Mouse (Mus musculus): ENCODE measurements around the gene Olfr1065. TPM values are rescaled to one million over a fixed set of nuclear protein-coding genes. Genes with fewer than 3 reads are reported as not detected.

The Olfr1065 gene
- polyA plus RNA-seq, 1 experiment from 2014 or later, result not detected

DNA sequence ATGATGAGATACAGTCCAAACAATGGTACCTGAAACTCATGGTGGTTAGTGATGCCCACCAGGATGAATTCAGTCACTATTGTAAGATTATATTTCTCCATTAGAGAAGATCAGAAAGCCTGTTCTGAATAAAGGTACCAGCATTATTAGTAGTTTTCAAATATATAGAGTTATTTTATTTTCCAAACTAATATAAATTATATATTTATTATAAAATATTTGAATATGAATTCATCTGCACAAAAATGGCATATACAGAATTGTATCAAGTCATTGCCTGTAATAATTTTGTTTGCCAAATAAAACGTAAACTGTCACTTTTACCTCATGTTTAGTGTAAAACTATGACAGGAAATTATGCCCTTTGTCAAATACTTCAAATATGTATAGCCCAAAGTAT, 36.4 kb downstream of the Olfr1065 start, which contains the start of gene Olfr1061:
Gene Olfr1061, minus strand, starts transcription at position 101 of the 400 bp plus-strand sequence.
- H3K4me3 ChIP-seq (ENCODE audit: control insufficient read depth in 1 of 2, insufficient read depth in 1 of 2, low read depth in 1 of 2, low read length in 2 of 2), result no peak within 1 kb of the TSS
- H3K9me3 ChIP-seq (ENCODE audit: control insufficient read depth, low read length), result no peaks in the 10 kb centered on the region
- H3K27ac ChIP-seq (replicated peaks in 1 of 2; ENCODE audit: control insufficient read depth in 1 of 2, insufficient read depth in 1 of 2, low read depth in 2 of 2, low read length in 2 of 2), result no peak within 1 kb of the TSS
- no peaks in the 10 kb centered on the region for H3K4me1 ChIP-seq (ENCODE audit: control insufficient read depth in 2 of 2, insufficient read depth in 2 of 2, low read length in 2 of 2)
- no peak for ATAC-seq (ENCODE audit: insufficient number of reproducible peaks, insufficient read depth, low FRiP score, low read depth)
- no peak within 1 kb of the TSS for H3K4me2 ChIP-seq (ENCODE audit: low read length)
- H3K27me3 ChIP-seq (ENCODE audit: control insufficient read depth, insufficient read depth, low read length), result no peaks in the 10 kb centered on the region
- H3K36me3 ChIP-seq (ENCODE audit: control insufficient read depth, insufficient read depth, low read length), result no peaks in the 10 kb centered on the region
- H3K9ac ChIP-seq (ENCODE audit: low read length), result no peak within 1 kb of the TSS
- WGBS, result 60% methylated on average over 1 of the region's 1 CpGs

DNA sequence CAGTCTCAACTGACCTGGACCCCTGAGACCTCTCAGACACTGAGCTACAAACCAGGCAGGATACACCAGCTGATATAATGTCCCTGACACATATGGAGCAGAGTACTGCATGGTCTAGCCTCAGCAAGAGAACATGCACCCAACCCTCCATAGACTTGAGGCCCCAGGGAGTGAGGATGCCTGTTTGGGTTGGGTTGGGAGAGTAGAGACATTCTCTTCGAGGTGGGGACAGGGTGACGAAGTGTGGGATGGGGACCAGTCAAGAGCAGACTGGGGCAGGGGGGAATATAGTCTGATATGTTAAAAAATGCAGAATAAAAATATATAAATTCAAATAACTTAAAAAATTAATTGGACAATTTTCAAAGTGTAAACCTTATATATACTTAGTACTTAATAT, 55.3 kb downstream of the Olfr1065 start:
- Histone ChIP-seq H3K27me3 (ENCODE audit: control insufficient read depth, insufficient read depth, low read length) (no peaks in the 10 kb centered on the region), H3K9ac (ENCODE audit: low read length) (no peak overlapping the region), H3K27ac (replicated peaks in 1 of 2; ENCODE audit: control insufficient read depth in 1 of 2, insufficient read depth in 1 of 2, low read depth in 2 of 2, low read length in 2 of 2) (no peak overlapping the region), H3K36me3 (ENCODE audit: control insufficient read depth, insufficient read depth, low read length) (no peaks in the 10 kb centered on the region), H3K4me3 (ENCODE audit: control insufficient read depth in 1 of 2, insufficient read depth in 1 of 2, low read depth in 1 of 2, low read length in 2 of 2) (no peak overlapping the region), H3K9me3 (ENCODE audit: control insufficient read depth, low read length) (no peaks in the 10 kb centered on the region), H3K4me1 (ENCODE audit: control insufficient read depth in 2 of 2, insufficient read depth in 2 of 2, low read length in 2 of 2) (no peaks in the 10 kb centered on the region), H3K4me2 (ENCODE audit: low read length) (no peak overlapping the region)
- WGBS, result 83% methylated on average over 2 of the region's 2 CpGs
- no peak for ATAC-seq (ENCODE audit: insufficient number of reproducible peaks, insufficient read depth, low FRiP score, low read depth)

Other genes with a start within 250 kb of the Olfr1065 start
- gene Olfr1045, start 247.6 kb downstream of the Olfr1065 start, polyA plus RNA-seq (2014; fragmentation: Nextera tagmentation; extraction: Ambion mirVana), result not detected in 2 replicates
- gene Olfr1046, start 231.3 kb downstream of the Olfr1065 start, polyA plus RNA-seq (2014; fragmentation: Nextera tagmentation; extraction: Ambion mirVana), result not detected in 2 replicates
- not detected in 2 replicates for gene Olfr1047, start 219.2 kb downstream of the Olfr1065 start, polyA plus RNA-seq (2014; fragmentation: Nextera tagmentation; extraction: Ambion mirVana)
- not detected in 2 replicates for gene Olfr1048, start 210.3 kb downstream of the Olfr1065 start, polyA plus RNA-seq (2014; fragmentation: Nextera tagmentation; extraction: Ambion mirVana)
- not detected in 2 replicates for gene Olfr1049, start 192.3 kb downstream of the Olfr1065 start, polyA plus RNA-seq (2014; fragmentation: Nextera tagmentation; extraction: Ambion mirVana)
- not detected in 2 replicates for gene Olfr1051, start 171.5 kb downstream of the Olfr1065 start, polyA plus RNA-seq (2014; fragmentation: Nextera tagmentation; extraction: Ambion mirVana)
- not detected in 2 replicates for gene Olfr1052, start 158.1 kb downstream of the Olfr1065 start, polyA plus RNA-seq (2014; fragmentation: Nextera tagmentation; extraction: Ambion mirVana)
- not detected in 2 replicates for gene Olfr1053, start 135.3 kb downstream of the Olfr1065 start, polyA plus RNA-seq (2014; fragmentation: Nextera tagmentation; extraction: Ambion mirVana)
- gene Olfr1054, start 115.2 kb downstream of the Olfr1065 start, polyA plus RNA-seq (2014; fragmentation: Nextera tagmentation; extraction: Ambion mirVana), result not detected in 2 replicates
- gene Olfr1055, start 100.3 kb downstream of the Olfr1065 start, polyA plus RNA-seq (2014; fragmentation: Nextera tagmentation; extraction: Ambion mirVana), result not detected in 2 replicates
- not detected in 2 replicates for gene Olfr1056, start 88.1 kb downstream of the Olfr1065 start, polyA plus RNA-seq (2014; fragmentation: Nextera tagmentation; extraction: Ambion mirVana)
- gene Olfr1057, start 72.2 kb downstream of the Olfr1065 start, polyA plus RNA-seq (2014; fragmentation: Nextera tagmentation; extraction: Ambion mirVana), result not detected in 2 replicates
- not detected in 2 replicates for gene Olfr1058, start 62.0 kb downstream of the Olfr1065 start, polyA plus RNA-seq (2014; fragmentation: Nextera tagmentation; extraction: Ambion mirVana)
- not detected in 2 replicates for gene Olfr1061, start 36.5 kb downstream of the Olfr1065 start, polyA plus RNA-seq (2014; fragmentation: Nextera tagmentation; extraction: Ambion mirVana)
- gene Olfr1062, start 23.8 kb downstream of the Olfr1065 start, polyA plus RNA-seq (2014; fragmentation: Nextera tagmentation; extraction: Ambion mirVana), result not detected in 2 replicates
- gene Olfr1066, start 5.7 kb upstream of the Olfr1065 start, polyA plus RNA-seq (2014; fragmentation: Nextera tagmentation; extraction: Ambion mirVana), result not detected in 2 replicates
- gene Olfr228, start 36.8 kb upstream of the Olfr1065 start, polyA plus RNA-seq (2014; fragmentation: Nextera tagmentation; extraction: Ambion mirVana), result not detected in 2 replicates
- gene Olfr1076, start 57.9 kb upstream of the Olfr1065 start, polyA plus RNA-seq (2014; fragmentation: Nextera tagmentation; extraction: Ambion mirVana), result not detected in 2 replicates
- gene Olfr1079, start 91.9 kb upstream of the Olfr1065 start, polyA plus RNA-seq (2014; fragmentation: Nextera tagmentation; extraction: Ambion mirVana), result not detected in 2 replicates
- gene Olfr1080, start 107.6 kb upstream of the Olfr1065 start, polyA plus RNA-seq (2014; fragmentation: Nextera tagmentation; extraction: Ambion mirVana), result not detected in 2 replicates
- not detected in 2 replicates for gene Olfr1082, start 148.4 kb upstream of the Olfr1065 start, polyA plus RNA-seq (2014; fragmentation: Nextera tagmentation; extraction: Ambion mirVana)
- not detected in 2 replicates for gene Olfr1084, start 189.1 kb upstream of the Olfr1065 start, polyA plus RNA-seq (2014; fragmentation: Nextera tagmentation; extraction: Ambion mirVana)
- gene Olfr1085, start 211.4 kb upstream of the Olfr1065 start, polyA plus RNA-seq (2014; fragmentation: Nextera tagmentation; extraction: Ambion mirVana), result not detected in 2 replicates
- gene Olfr1086, start 229.5 kb upstream of the Olfr1065 start, polyA plus RNA-seq (2014; fragmentation: Nextera tagmentation; extraction: Ambion mirVana), result not detected in 2 replicates
- not detected in 2 replicates for gene Olfr1087, start 247.8 kb upstream of the Olfr1065 start, polyA plus RNA-seq (2014; fragmentation: Nextera tagmentation; extraction: Ambion mirVana)

Data from heart, embryonic 14.5 days (tissue).